Mouse (Mus musculus) stomach, embryonic 15.5 days (tissue): Measurements from ENCODE around the gene Lamb2. TPM values are rescaled to one million over a fixed set of nuclear protein-coding genes. Genes with fewer than 3 reads are reported as not detected.

Experiments
- ATAC-seq: fragments of 200-750 bp; cut with Nextera tagmentation; 2 replicates; pipeline ENCODE4 v1.8.0; 2017; ENCODE audit warnings: low read depth, moderate number of reproducible peaks, moderate TSS enrichment; ENCODE audit not compliant: insufficient read depth, low FRiP score
- H3K27ac ChIP-seq: fragments of 300-500 bp; sonication (generic); 2 replicates; pipeline ENCODE4 v1.5.1; 2015; ENCODE audit warnings: mild to moderate bottlenecking, inconsistent platforms
- H3K27me3 ChIP-seq: fragments of 300-500 bp; sonication (generic); replicated peaks from 2 replicates; pipeline ENCODE4 v1.6.1; 2015; ENCODE audit warnings: inconsistent platforms
- H3K36me3 ChIP-seq: fragments of 300-500 bp; sonication (generic); 2 replicates; pipeline ENCODE4 v1.6.1; 2015; ENCODE audit warnings: inconsistent platforms
- H3K4me1 ChIP-seq: fragments of 300-500 bp; sonication (generic); 2 replicates; pipeline ENCODE4 v1.6.1; 2015; ENCODE audit warnings: inconsistent platforms
- H3K4me2 ChIP-seq: fragments of 300-500 bp; sonication (generic); 2 replicates; pipeline ENCODE4 v1.6.1; 2015; ENCODE audit warnings: mild to moderate bottlenecking, inconsistent platforms
- H3K4me3 ChIP-seq: fragments of 300-500 bp; sonication (generic); replicated peaks from 2 replicates; pipeline ENCODE4 v1.5.1; 2015; ENCODE audit warnings: inconsistent platforms
- H3K9ac ChIP-seq: fragments of 300-500 bp; sonication (generic); 2 replicates; pipeline ENCODE4 v1.6.1; 2015; ENCODE audit warnings: inconsistent platforms
- H3K9me3 ChIP-seq: fragments of 300-500 bp; sonication (generic); 2 replicates; pipeline ENCODE4 v1.6.1; 2016; ENCODE audit warnings: inconsistent platforms
- WGBS: fragments of 180-500 bp; shearing (Covaris S2); methylation state at CpG from one replicate; pipeline ENCODE4 v1.1.7; 2015; 5-methylcytosine and 5-hydroxymethylcytosine counted together
- polyA plus RNA-seq: library from polyadenylated mRNA; unstranded; fragments of >200 nt; fragmentation: Nextera tagmentation; extraction: Ambion mirVana; gene quantifications from 2 replicates; pipeline ENCODE4 v1.2.1, GENCODE M21; 2015

The Lamb2 gene
- polyA plus RNA-seq, 1 experiment from 2014 or later = 46.6 TPM

DNA sequence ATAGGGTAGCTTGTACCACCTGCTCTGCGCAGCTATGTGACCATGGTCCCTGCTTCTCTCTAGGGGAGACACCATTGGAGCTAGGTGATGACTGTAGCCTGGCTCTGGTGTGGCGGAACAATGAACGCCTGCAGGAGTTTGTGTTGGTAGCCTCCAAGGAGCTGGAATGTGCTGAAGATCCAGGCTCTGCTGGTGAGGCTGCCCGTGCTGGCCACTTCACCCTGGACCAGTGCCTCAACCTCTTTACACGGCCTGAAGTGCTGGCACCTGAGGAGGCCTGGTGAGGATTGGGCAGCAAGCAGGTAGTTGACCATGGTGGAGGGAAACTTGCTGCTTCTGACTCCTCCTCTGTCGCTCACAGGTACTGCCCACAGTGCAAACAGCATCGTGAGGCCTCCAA, 19.7 kb downstream of the Lamb2 start:
- Histone ChIP-seq H3K27me3 (no peaks in the 10 kb centered on the region), H3K27ac (no peak overlapping the region), H3K36me3 (peaks cover 79% of the 10 kb centered on the region), H3K9ac (no peak overlapping the region), H3K4me3 (no peak overlapping the region), H3K4me1 (no peaks in the 10 kb centered on the region), H3K9me3 (no peaks in the 10 kb centered on the region), H3K4me2 (no peak overlapping the region)
- 94% methylated on average over 7 of the region's 7 CpGs for WGBS
- no peak for ATAC-seq

DNA sequence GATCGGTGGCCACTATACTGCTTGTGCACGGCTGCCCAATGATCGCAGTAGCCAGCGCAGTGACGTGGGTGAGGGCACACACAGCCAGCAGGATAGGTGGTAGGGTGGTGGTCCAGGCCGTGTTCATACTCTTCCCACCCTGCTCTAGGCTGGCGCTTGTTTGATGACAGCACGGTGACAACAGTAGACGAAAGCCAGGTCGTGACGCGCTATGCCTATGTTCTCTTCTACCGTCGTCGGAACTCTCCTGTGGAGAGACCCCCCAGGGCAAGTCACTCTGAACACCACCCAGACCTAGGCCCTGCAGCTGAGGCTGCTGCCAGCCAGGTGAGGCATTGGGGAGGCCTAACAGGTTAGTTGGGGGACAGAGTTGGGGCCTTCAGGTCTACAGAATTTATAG, 20.4 kb downstream of the Lamb2 start:
- Histone ChIP-seq H3K4me2 (no peak overlapping the region), H3K36me3 (peaks cover 71% of the 10 kb centered on the region), H3K4me3 (no peak overlapping the region), H3K27ac (no peak overlapping the region), H3K9ac (no peak overlapping the region), H3K9me3 (no peaks in the 10 kb centered on the region), H3K27me3 (no peaks in the 10 kb centered on the region), H3K4me1 (no peaks in the 10 kb centered on the region)
- ATAC-seq = no peak
- WGBS = 94% methylated on average over 15 of the region's 15 CpGs

DNA sequence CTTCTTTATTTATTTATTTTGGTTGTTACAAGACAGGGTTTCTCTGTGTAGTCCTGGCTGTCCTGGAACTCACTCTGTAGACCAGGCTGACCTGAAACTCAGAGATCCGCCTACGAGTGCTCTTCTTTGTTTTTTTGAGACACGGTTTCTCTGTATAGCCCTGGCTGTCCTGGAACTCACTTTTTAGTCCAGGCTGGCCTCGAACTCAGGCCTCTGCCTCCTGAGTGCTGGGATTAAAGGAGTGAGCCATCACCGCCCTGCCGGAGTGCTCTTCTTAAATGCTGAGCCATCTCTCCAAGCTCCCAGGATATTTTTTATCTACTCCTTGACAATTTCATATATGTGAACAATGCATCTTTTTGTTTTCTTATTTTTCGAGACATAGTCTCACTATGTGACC, 27.4 kb downstream of the Lamb2 start:
- Histone ChIP-seq H3K4me3 (peak overlapping the region; percentile 74), H3K27me3 (no peaks in the 10 kb centered on the region), H3K27ac (peak overlapping the region; percentile 86), H3K9me3 (no peaks in the 10 kb centered on the region), H3K9ac (no peak overlapping the region), H3K4me1 (peaks cover 12% of the 10 kb centered on the region), H3K4me2 (peak overlapping the region; percentile 78), H3K36me3 (peaks cover 21% of the 10 kb centered on the region)
- WGBS = 85% methylated on average over 7 of the region's 7 CpGs
- ATAC-seq = no peak

DNA sequence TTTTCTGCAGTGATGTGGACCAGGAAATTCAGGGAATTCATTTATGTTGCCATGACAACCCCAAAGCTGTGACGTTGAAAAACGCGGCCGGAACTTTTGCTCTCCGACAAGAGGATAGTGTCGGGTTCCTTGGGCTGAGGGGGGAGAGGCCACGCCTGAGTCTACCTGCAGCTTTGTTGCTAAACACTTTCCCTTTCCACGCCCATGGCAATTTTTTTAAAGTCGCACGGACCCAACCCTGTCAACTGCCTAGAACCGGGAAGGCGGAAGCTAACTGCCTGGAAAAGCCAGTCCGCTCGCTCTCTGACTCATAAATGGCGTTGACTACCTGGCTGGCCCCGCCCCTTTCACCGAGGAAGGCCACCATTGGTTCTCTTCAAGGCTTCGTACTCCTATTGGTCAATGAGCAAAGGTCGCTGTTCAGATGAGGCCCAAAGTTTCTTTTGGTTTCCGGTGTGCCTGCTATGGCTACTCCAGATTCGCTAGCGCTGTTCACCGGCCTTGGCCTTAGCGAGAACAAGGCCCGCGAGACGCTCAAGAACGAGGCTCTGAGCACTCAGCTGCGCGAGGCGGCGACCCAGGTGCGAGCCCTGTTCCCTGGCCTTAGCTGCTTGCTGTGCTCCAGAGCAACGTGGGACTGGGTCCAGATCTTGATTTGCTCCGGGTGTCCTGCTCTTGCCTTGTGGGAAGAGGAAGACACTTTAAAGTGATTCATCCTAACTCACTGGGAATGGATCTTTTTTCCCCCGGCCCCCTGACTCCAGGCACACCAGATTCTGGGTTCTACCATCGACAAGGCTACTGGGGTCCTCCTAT, 28.3 kb downstream of the Lamb2 start, which contains the start of gene Qars:
Gene Qars (plus strand): TSS at position 88 of the 816 bp plus-strand sequence.
- H3K4me1 ChIP-seq = peaks cover 12% of the 10 kb centered on the region
- H3K27me3 ChIP-seq = no peaks in the 10 kb centered on the region
- peak within 1 kb of the TSS; percentile 86 for H3K27ac ChIP-seq
- H3K36me3 ChIP-seq = peaks cover 27% of the 10 kb centered on the region
- no peaks in the 10 kb centered on the region for H3K9me3 ChIP-seq
- WGBS = under 1% methylated on average over 37 of the region's 37 CpGs
- ATAC-seq = peak; percentile 97
- peak within 1 kb of the TSS; percentile 58; the same call in 1 of the 2 replicates for H3K9ac ChIP-seq
- peak within 1 kb of the TSS; percentile 78 for H3K4me2 ChIP-seq
- peak within 1 kb of the TSS; percentile 74 for H3K4me3 ChIP-seq

DNA sequence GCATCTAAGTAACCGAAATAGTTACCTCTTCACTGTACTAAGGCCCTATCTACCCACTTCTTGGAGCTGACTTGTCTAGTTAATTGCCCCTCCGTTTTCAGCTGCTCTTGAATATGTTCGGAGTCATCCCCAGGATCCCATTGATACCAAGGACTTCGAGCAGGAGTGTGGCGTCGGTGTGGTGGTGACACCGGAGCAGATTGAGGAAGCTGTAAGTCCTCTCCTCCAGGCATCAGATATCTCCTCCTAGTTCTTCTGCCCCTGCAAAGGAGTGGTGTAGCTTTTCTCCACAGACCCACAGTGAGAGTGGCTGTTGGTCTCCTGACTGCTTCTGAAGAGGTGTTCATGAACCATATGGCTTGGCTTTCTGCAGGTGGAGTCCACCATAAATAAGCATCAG, 29.2 kb downstream of the Lamb2 start:
- H3K27ac ChIP-seq = no peak overlapping the region

DNA sequence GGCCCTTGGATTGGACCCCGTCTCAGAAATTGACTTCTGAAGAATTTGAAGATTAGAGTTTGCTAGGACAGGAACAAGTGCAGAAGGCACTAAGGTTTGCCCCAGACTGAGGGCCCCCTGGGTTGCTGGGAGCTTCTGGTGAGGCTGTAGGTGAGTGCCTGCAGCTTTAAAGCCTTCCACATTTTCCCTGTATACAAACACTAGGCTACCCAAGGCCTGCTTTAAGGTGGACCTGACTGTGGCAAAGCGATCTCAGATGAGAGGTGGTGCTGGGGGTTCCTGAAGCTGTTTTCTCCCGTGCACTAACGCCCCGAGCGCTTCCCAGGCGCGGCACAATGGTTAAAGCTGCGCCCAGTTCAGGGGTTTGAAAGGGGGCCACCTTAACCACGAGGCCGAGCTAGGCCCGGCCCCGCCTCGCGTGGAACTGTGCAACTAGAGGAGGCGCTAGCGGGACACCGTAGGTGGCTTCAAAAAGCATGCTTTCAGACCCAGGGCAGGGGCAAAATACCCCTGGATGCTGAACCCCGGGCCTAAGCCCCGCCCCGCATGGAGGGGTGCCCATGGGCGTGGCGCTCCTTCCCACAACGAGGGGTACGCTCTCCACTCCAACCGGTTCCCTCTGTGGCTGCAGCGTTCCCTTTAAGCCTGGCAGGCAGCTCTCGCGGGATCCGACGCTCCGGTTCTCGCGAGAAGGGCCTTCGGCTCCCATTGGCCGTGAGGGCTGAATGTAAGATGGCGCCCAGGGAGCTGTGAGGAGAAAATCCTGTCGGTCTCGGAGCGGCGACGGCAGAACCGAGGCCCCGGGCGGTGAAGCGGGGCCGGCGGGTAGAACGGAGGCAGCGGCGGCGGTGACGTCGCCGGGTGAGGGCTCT, 37.1 kb downstream of the Lamb2 start, which contains the start of gene Qrich1:
Gene Qrich1 (plus strand): TSS at position 427 of the 872 bp plus-strand sequence.
- WGBS = under 1% methylated on average over 55 of the region's 55 CpGs
- peak; percentile 95 for ATAC-seq
- peaks cover 40% of the 10 kb centered on the region for H3K36me3 ChIP-seq

More for the DNA sequence above, 29.2 kb downstream of the Lamb2 start:
- H3K4me2 ChIP-seq = peak overlapping the region; percentile 78
- no peaks in the 10 kb centered on the region for H3K27me3 ChIP-seq
- H3K4me1 ChIP-seq = peaks cover 12% of the 10 kb centered on the region
- H3K36me3 ChIP-seq = peaks cover 33% of the 10 kb centered on the region
- H3K9me3 ChIP-seq = no peaks in the 10 kb centered on the region
- H3K4me3 ChIP-seq = peak overlapping the region; percentile 74
- WGBS = 84% methylated on average over 7 of the region's 7 CpGs
- H3K9ac ChIP-seq = 0 out of 2 replicates have a peak overlapping the region, but pooled peaks have one; percentile 58
- no peak for ATAC-seq

DNA sequence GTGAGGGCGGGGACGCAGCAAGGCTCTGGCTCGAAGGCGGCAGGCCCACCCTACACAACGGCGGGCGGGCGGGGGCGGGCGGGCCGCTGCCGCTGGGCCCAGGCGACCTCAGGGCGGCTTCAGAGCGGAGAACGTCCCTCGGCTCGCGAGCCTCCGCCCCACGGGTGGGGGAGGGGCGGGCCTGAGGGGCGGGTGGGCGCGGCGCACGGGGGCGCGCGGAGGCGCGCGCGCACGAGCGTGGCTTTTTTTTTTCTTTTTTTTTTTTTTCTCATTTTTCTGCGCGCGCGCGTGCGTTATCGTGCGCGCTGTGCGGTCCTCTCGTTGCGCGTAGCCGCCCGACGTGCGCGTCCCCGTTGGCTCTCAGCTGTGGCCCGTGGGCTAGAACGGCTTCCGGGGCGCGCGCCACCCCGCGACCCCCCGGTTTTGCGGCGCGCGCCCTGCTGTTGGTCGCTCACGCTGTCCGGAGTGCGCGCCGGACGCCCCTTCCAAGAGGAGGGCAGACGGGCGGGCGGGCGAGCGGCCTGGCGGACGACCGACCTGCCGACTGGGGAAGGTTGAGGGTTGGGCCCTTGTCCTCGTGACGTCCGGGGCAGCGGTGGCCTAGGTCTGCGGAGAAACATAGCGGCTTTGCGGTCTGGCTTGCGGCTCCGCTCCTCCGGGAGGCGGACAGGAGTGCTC, 37.9 kb downstream of the Lamb2 start:
- under 1% methylated on average over 64 of the region's 95 CpGs for WGBS
- H3K4me1 ChIP-seq = peaks cover 9% of the 10 kb centered on the region; the same call in 1 of the 2 replicates
- H3K4me3 ChIP-seq = peak overlapping the region; percentile 88
- H3K4me2 ChIP-seq = peak overlapping the region; percentile 63
- peak; percentile 74 for ATAC-seq
- H3K27me3 ChIP-seq = no peaks in the 10 kb centered on the region
- H3K9ac ChIP-seq = peak overlapping the region; percentile 97
- no peaks in the 10 kb centered on the region for H3K9me3 ChIP-seq
- H3K27ac ChIP-seq = peak overlapping the region; percentile 99
- peaks cover 34% of the 10 kb centered on the region for H3K36me3 ChIP-seq

More for the DNA sequence above, 37.1 kb downstream of the Lamb2 start, which contains the start of gene Qrich1:
- Histone ChIP-seq H3K4me2 (peak within 1 kb of the TSS; percentile 89), H3K4me1 (peaks cover 9% of the 10 kb centered on the region; the same call in 1 of the 2 replicates), H3K9me3 (no peaks in the 10 kb centered on the region), H3K4me3 (peak within 1 kb of the TSS; percentile 88), H3K27me3 (no peaks in the 10 kb centered on the region), H3K9ac (peak within 1 kb of the TSS; percentile 97), H3K27ac (peak within 1 kb of the TSS; percentile 99)

DNA sequence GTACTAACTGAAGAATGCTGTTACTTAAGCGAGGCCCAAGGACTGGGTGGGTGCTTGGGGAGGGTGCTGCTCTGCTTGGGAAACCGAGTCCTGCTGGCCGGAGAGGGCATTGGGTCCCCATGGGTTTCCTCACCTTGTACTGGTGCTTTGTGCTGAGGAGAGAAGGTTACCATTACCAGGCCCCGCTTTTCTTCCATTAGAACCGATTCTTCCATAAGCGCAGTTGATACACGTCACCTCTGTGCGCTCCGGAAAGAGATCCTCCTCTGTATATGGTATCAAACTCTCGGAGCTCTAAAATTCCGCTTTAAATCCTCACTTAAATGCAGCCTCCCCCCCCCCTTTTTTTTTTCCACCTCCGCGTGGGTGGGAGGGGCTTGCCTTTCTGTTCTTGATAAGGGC, 38.4 kb downstream of the Lamb2 start:
- H3K4me2 ChIP-seq = peak overlapping the region; percentile 63
- 0% methylated on average over 13 of the region's 13 CpGs for WGBS
- no peaks in the 10 kb centered on the region for H3K9me3 ChIP-seq
- peak overlapping the region; percentile 88 for H3K4me3 ChIP-seq
- H3K9ac ChIP-seq = peak overlapping the region; percentile 97
- ATAC-seq = no peak; the same call in 1 of the 2 replicates
- no peaks in the 10 kb centered on the region for H3K27me3 ChIP-seq
- H3K27ac ChIP-seq = peak overlapping the region; percentile 99
- peaks cover 28% of the 10 kb centered on the region for H3K36me3 ChIP-seq
- H3K4me1 ChIP-seq = peaks cover 9% of the 10 kb centered on the region; the same call in 1 of the 2 replicates

DNA sequence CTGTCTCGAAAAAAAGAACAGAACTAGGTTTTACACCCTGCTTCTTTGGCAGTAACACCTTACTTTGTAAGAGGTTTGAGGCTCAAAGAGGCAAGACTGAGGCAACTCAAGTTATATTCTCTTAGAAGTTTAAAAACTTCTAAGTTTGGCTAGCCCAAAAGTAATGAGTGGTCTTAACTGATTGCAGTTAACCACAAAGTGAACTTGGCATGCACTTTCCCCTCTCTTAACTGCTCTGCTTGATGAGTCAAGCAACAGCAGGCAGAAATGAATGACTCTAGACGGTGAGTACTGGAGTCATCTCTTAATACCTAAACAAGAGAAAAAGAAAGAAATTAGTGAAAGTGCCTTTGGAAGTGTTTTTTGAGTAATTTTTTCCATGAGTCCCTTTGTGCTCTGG, 42.1 kb downstream of the Lamb2 start:
- no peak overlapping the region for H3K4me2 ChIP-seq
- ATAC-seq = no peak
- H3K9ac ChIP-seq = no peak overlapping the region
- H3K36me3 ChIP-seq = 0 out of 2 replicates have a peak, but pooled peaks cover 2% of the 10 kb centered on the region
- no peaks in the 10 kb centered on the region for H3K9me3 ChIP-seq
- no peaks in the 10 kb centered on the region for H3K27me3 ChIP-seq
- peaks cover 6% of the 10 kb centered on the region; the same call in 1 of the 2 replicates for H3K4me1 ChIP-seq
- H3K27ac ChIP-seq = no peak overlapping the region
- 83% methylated on average over 2 of the region's 2 CpGs for WGBS
- no peak overlapping the region for H3K4me3 ChIP-seq

DNA sequence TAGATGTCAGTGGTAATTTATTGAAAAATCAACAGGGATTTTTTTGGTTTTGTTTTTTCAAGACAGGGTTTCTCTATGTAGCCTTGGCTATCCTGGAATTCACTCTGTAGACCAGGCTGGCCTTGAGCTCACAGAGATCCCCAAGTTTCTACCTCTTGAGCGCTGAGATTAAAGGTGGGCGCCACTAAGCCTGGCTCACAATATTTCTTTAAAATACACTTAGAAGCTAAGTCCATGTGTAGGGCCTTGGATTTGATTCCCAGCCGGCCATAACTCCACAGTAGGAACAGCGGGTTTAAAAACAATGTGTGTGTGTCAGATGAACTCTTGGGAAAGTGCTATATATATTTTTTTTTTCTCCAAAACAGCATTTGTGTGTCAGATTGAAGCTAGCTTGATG, 43.8 kb downstream of the Lamb2 start:
- no peaks in the 10 kb centered on the region for H3K9me3 ChIP-seq
- WGBS = 96% methylated on average over 4 of the region's 4 CpGs
- no peak overlapping the region for H3K4me2 ChIP-seq
- H3K27ac ChIP-seq = no peak overlapping the region
- H3K4me3 ChIP-seq = no peak overlapping the region
- ATAC-seq = no peak
- H3K4me1 ChIP-seq = peaks cover 6% of the 10 kb centered on the region; the same call in 1 of the 2 replicates
- H3K36me3 ChIP-seq = peaks cover 2% of the 10 kb centered on the region; the same call in 1 of the 2 replicates
- H3K9ac ChIP-seq = no peak overlapping the region
- H3K27me3 ChIP-seq = no peaks in the 10 kb centered on the region

DNA sequence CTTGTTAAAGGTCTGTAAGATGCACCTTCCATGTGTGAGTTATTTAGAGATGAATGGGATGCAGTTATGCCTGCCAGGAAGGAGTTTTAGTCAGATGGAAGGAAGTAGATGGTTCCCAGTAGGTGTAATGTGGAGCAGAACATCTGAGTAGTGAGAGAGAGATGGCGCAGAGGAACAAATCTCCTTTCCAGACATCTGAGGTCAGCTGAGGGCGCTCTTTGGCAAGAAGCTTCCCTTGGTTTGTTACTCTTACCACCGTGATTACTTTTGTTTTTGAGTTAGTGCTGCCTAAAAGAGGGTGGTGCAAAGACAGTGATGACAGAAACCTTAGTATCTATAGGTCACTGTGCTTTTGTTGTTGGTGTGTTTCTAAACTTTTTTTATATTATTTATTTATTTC, 45.9 kb downstream of the Lamb2 start:
- no peak overlapping the region for H3K27ac ChIP-seq
- peaks cover 15% of the 10 kb centered on the region for H3K36me3 ChIP-seq
- no peaks in the 10 kb centered on the region for H3K27me3 ChIP-seq
- H3K9me3 ChIP-seq = no peaks in the 10 kb centered on the region
- no peak overlapping the region for H3K4me3 ChIP-seq
- 79% methylated on average over 3 of the region's 3 CpGs for WGBS
- no peak for ATAC-seq
- no peak overlapping the region for H3K9ac ChIP-seq
- H3K4me1 ChIP-seq = no peaks in the 10 kb centered on the region
- H3K4me2 ChIP-seq = no peak overlapping the region
